Comparison of ENCODE assay signal across 8 mouse cellular contexts in genomic region chr9:61054427-61054826, GRCm38 (mm10).
A peak's percentile ranks its signal among the peaks of the same experiment; 100 is the strongest.
DNase-seq lines count a peak whose midpoint lies in the region; ATAC-seq lines count a peak whose summit lies in the region.

No protein-coding gene starts in this region.

- intact Hi-C loops in heart, postnatal 25 days (cut with DNase I) = no loop called here
- intact Hi-C loops in left cerebral cortex, postnatal 36 days (cut with DNase I) = no loop called here

- peak; percentile 56 to 67 for DNase-seq in adrenal gland, adult (ENCODE audit: inconsistent age in 2 of 2, low spot score in 1 of 2)
- no peak for DNase-seq in adrenal gland, postnatal 4 days (ENCODE audit: low spot score in 2 of 2)
- DNase-seq in CD4-positive helper T cell, adult 2 months (ENCODE audit: low read depth, low spot score) = peak; percentile 77
- peak; percentile 37 for DNase-seq in embryo, embryonic 9.5 days (ENCODE audit: extremely low spot score)
- DNase-seq in heart, postnatal 25 days (ENCODE audit: low spot score) = peak; percentile 56
- peak; percentile 10 to 22 for DNase-seq in left cerebral cortex, postnatal 36 days (ENCODE audit: low spot score in 2 of 2)
- DNase-seq in testis, postnatal 14 days (ENCODE audit: low spot score) = peak; percentile 15

- peak; percentile 72 for ATAC-seq in monocyte, adult 5-6 weeks (replicated peaks; ENCODE audit: insufficient number of reproducible peaks, low FRiP score, low TSS enrichment, poor library complexity, severe bottlenecking)

Comparison
In these comparisons a context has a peak if more than half of its experiments do, and no peak if none do; other contexts are left out.
1. DNase-seq: peak in adrenal gland, adult (2 of 2), CD4-positive helper T cell, adult 2 months (single experiment), embryo, embryonic 9.5 days (single experiment), heart, postnatal 25 days (single experiment), left cerebral cortex, postnatal 36 days (2 of 2) and testis, postnatal 14 days (single experiment); none in adrenal gland, postnatal 4 days (0 of 2).